Mouse (Mus musculus) layer of hippocampus, adult 18-20 months (tissue): ENCODE results near the gene Chpf. TPM values are rescaled to one million over a fixed set of nuclear protein-coding genes. Genes with fewer than 3 reads are reported as not detected.

ENCODE experiments used
- DNase-seq, 2 experiments: peaks; one replicate each; pipeline ENCODE4 v3.0.0; 2022; ENCODE audit warnings: low spot score in 2 of 2
- total RNA-seq, 2 experiments: library from RNA; stranded (reverse); gene quantifications; 2 replicates each; pipeline ENCODE4 v1.2.3; 2021

The Chpf gene
- total RNA-seq, 2 experiments from 2014 or later: 90.3 to 91.5 TPM

- DNase-seq: no peak
Measured at GRCm38 (mm10) chr1:75460297-75460696, 18.8 kb downstream of the Chpf start.

DNA sequence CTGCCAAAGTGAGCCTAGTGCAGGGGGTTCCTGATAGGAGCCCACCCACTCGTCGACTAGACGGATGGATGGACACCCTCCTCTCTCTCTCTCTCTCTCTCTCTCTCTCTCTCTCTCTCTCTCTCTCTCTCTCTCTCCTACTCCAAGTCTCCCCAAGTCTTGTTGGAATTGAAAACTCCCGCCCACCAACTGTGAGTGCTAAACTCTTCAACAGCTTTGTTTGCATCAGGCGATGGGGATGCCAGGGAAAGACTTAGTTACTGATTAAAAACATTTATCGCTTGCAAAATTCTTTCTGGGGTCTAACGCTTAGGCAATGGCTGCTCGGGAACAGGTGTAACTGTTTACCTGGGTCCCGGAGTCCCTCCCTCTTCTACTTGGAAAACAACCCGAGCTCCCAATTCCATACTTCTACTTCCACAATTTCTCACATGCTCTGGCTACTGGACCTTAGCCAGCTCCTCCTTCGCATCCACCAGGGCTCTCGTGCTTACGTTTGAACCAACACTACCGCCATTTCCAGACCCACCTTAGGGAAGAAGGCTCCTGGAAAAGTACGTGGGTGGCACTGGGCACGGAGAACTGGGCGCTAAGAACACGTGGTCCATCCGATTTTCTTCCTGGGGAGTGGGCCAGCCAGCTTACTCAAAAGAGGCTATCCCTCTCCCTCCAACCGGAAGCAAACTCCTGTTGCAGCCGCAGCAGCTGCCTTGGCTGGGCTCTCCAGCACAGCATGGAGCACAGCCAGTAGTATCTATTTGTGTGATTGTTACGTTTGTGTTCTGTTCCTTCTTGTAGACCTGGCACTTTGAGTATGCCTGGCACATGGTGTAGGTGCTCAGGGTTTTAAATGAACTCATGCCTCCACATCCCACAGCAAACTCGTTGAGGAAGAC is 20.1 kb downstream of the Chpf start:
- peak; percentile 50 to 67 for DNase-seq

- peak in 1 of 2 experiments; percentile 41 for DNase-seq
Measured at GRCm38 (mm10) chr1:75458025-75458788, 20.9 kb downstream of the Chpf start.

- no peak for DNase-seq
Measured at GRCm38 (mm10) chr1:75457710-75458024, 21.4 kb downstream of the Chpf start.

DNA sequence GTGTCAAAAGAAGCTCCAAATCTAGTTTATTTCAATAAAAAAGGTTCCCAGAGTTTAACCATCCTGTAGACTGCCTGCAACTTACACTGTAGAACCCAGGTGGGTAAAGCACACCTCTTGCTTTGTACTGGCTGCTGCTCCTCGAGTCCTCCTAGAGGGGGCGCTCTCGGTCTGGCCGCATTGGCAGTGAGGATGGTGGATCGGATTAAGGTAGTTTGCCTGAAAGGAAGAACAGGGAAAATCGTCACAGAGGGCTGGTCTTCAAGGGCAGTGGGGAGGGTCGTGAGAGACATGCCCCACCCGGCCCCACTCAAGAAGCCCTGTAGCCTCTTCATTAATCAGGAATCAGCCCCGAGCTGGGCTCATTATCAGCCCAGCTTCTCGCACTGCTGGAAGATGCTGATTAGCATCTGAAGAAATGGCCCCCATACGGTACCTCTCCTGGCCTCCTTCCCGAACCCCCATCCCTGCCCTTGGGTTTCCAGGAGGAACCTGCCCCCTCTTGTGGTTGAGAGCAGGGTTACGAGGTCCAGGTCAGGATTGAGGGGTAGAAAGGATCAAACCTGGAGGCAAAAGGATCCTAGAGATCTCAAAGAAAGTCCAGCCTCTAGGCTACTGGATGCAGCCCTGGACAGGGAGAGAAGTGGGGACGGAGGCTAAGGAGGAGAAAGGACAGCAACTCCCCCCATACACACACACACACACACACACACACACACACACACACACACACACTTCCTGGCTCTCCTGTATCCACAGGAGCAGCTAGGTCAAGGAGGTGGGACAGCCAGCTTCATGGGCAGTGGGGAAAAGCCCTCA is 22.2 kb downstream of the Chpf start:
- no peak for DNase-seq

GRCm38 (mm10) chr1:75455948-75456347 is 23.2 kb downstream of the Chpf start:
- no peak for DNase-seq

- no peak for DNase-seq
Measured at GRCm38 (mm10) chr1:75455433-75455832, 23.7 kb downstream of the Chpf start.

DNA sequence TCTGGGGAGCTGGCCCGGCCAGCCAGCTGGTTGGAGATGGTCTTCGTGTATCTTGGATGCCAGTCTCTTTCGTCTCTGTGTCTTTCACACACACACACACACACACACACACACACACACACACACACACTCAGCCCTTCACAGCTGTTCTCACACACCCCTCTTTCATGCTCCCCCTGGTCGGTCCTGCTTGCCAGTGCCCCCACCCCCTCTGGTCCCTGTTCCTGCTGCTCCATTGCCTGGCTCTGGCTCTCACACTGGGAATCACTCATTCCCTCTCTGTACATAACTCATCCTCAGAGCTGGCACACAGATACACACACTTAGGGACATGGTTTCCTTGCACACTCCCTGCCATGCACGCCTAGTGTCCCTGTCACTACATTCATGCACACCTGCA is 27.2 kb downstream of the Chpf start:
- no peak for DNase-seq

DNA sequence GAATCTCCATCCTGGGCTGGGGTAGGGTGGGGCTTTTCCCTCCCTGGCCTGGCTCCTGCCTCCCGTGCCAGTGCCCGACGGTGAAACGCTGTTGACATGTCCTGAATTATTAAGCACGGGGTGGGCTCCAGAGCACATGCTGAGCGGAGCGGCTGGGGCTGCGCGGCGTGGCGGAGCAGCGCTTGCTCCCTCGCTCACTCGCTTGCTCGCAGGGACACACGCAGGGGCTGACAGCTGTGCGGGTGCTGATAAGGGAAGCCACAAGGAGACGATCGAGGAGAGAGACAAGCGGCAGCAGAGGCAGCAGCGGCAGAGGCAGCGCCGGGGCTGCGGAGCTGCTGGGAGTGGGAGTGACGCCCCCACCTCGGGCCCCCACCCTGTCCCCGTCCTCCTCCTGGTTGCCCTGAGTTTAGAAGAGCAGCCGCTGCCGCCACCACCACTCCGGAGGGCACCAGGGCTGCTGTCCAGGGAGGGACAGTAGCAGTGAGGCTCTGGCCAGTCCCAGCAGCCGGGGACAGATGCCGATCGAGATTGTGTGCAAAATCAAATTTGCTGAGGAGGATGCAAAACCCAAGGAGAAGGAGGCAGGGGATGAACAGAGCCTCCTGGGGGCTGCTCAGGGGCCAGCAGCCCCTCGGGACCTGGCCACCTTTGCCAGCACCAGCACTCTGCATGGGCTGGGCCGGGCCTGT is 28.6 kb downstream of the Chpf start, which contains the start of gene Asic4:
Gene Asic4, plus strand, starts transcription at position 123 of the 692 bp plus-strand sequence.
- no peak for DNase-seq

GRCm38 (mm10) chr1:75449377-75450135 is 29.6 kb downstream of the Chpf start:
- no peak for DNase-seq

DNA sequence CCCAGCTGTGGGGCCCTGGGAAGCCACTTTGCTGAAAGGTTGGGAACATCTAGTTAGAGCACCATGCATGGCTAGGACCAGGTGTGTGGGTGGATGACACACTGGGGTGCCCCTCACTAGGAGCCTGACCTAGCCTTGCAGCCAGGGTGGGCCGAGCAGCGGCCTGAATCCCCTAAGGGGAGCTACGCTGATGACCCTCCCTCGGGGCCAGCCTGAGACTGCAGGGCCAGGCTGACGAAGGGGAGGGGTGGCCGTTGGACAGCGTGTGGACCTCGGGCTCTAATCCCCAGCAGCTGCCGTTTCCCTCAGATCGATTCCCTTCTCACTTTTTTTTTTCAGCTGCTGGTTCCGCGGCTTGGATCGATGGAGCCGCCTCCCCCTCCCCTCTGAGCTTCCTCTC is 30.2 kb downstream of the Chpf start:
- DNase-seq: no peak

DNA sequence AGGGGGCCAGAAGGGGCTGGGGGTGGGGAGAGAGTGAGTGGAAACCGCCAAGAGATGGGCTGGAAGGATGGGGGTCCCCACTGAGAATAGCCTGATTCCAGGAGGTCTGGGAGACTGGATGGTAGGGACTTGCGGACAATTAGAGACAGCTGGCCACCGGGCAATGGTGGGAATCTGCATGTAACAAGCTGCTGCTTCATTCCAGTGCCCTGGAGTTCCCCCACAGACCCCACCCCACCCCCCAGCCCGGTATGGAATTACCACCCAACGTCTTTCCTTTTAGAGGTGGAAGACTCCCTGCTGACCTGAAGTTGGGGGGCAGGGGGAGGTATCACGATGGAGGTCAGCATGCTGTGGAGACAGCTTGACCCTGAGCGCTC is 31.1 kb downstream of the Chpf start:
- no peak for DNase-seq

DNA sequence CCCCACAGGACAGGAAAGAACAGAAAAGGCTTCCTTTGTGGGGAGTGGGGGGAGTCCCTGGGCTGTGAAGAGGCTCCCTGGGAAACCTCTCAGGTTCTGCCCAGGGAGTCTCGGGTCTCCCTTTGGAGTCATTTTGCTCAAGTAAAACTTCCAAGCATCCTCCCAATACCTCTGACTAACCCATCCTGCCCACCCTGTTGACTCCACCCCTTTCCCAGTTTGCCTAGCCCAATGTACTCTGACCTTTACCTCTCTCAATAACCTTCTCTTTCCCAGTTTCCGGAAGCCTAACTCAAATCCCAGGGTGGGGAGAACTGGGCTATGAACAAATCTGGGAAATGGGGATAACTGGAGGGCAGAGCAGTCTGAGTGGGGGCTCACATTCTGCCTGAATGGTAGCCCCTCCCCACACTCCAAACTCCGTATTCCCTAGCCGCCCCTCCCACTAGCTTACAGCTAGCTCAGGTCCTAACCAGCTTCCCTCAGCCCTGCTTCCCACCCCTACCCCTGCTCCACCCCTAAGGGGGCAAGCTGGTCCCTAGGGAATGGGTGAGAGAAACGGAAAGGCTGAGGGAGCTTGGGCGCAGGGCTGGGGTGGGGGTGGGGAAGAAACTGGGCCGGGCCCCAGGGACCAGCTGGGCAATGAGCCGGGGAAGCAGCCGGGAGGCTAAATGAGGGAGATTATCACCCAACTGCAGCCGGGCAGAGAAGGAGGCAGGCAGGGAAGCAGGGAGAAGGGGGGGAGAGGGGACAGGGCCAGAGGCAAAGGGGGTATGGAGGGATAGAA is 31.6 kb downstream of the Chpf start:
- no peak for DNase-seq

GRCm38 (mm10) chr1:75446656-75447055 is 32.5 kb downstream of the Chpf start:
- no peak for DNase-seq

- DNase-seq: peak; percentile 48 to 82
Measured at GRCm38 (mm10) chr1:75445751-75446611, 33.1 kb downstream of the Chpf start.

- DNase-seq: peak; percentile 65 to 82
Measured at GRCm38 (mm10) chr1:75445141-75445701, 33.9 kb downstream of the Chpf start.

GRCm38 (mm10) chr1:75444208-75444607 is 34.9 kb downstream of the Chpf start:
- no peak for DNase-seq
